ENCODE assay signal across 8 mouse cellular contexts in genomic region chr9:106885901-106886731, GRCm38 (mm10). TPM values are rescaled to one million over a fixed set of nuclear protein-coding genes. Genes with fewer than 3 reads are reported as not detected.
DNase-seq lines count a peak whose midpoint lies in the region; ATAC-seq and TF ChIP-seq lines count a peak whose summit lies in the region.

No protein-coding gene starts in this region.

- H3K9ac ChIP-seq in kidney, embryonic 14.5 days (ENCODE audit: low read depth, low read length), result peak overlapping the region; percentile 99
- peak overlapping the region; percentile 96 for H3K9ac ChIP-seq in lung, embryonic 14.5 days

- H3K27me3 ChIP-seq in Patski, result no peaks in the 10 kb centered on the region
- no peaks in the 10 kb centered on the region for H3K27me3 ChIP-seq in kidney, embryonic 14.5 days (ENCODE audit: control insufficient read depth, insufficient read depth, low read length)
- no peaks in the 10 kb centered on the region for H3K27me3 ChIP-seq in lung, embryonic 14.5 days (ENCODE audit: insufficient read depth, low read length)

- TF ChIP-seq POLR2A in cortical plate, adult 2 months (IDR thresholded peaks at IDR 0.05; ENCODE audit: extremely low read depth, insufficient read depth, low read length), result no peak
- no peak for TF ChIP-seq POLR2A in olfactory bulb, adult 2 months (IDR thresholded peaks at IDR 0.05; ENCODE audit: insufficient read depth, low read depth, low read length)

- peaks cover 66% of the 10 kb centered on the region for H3K36me3 ChIP-seq in kidney, embryonic 14.5 days (ENCODE audit: control insufficient read depth, insufficient read depth, low read length)
- H3K36me3 ChIP-seq in lung, embryonic 14.5 days (ENCODE audit: insufficient read depth), result peaks cover 79% of the 10 kb centered on the region

- DNase-seq in A20 (ENCODE audit: low read depth, low spot score) (peak; percentile 62), Patski (ENCODE audit: low read depth, low spot score) (no peak)
- DNase-seq in lung, embryonic 14.5 days, result peak; percentile 62
- peak; percentile 65 to 77 for DNase-seq in thymus, postnatal 36 days

- POLR2A ChIA-PET in Patski (lab: Charles Lee), result no interaction called here

- H3K4me2 ChIP-seq in kidney, embryonic 14.5 days (replicated peaks; ENCODE audit: low read depth, low read length), result peak overlapping the region; percentile 93
- H3K4me2 ChIP-seq in lung, embryonic 14.5 days, result peak overlapping the region; percentile 98

- no peak overlapping the region for H3K27ac ChIP-seq in cortical plate, adult 2 months (ENCODE audit: insufficient read depth, low read length)
- H3K27ac ChIP-seq in kidney, embryonic 14.5 days (ENCODE audit: low read depth, low read length), result peak overlapping the region; percentile 86
- H3K27ac ChIP-seq in lung, embryonic 14.5 days (ENCODE audit: low read depth), result peak overlapping the region; percentile 90
- peak overlapping the region; percentile 49; the same call in 1 of the 2 replicates for H3K27ac ChIP-seq in olfactory bulb, adult 2 months (ENCODE audit: insufficient read depth, low read depth, low read length)

- under 1% methylated on average over 57 of the region's 107 CpGs for WGBS in kidney, embryonic 14.5 days
- under 1% methylated on average over 92 of the region's 107 CpGs for WGBS in lung, embryonic 14.5 days
- under 1% methylated on average over 106 of the region's 107 CpGs for WGBS in olfactory bulb, adult 2 months

- H3K9me3 ChIP-seq in kidney, embryonic 14.5 days (ENCODE audit: control insufficient read depth, low read length), result no peaks in the 10 kb centered on the region
- no peaks in the 10 kb centered on the region for H3K9me3 ChIP-seq in lung, embryonic 14.5 days (ENCODE audit: low read depth, low read length)

- peak overlapping the region; percentile 48 for H3K4me3 ChIP-seq in cortical plate, adult 2 months (ENCODE audit: insufficient read depth, low read length)
- H3K4me3 ChIP-seq in kidney, embryonic 14.5 days (ENCODE audit: low read length), result peak overlapping the region; percentile 92
- H3K4me3 ChIP-seq in lung, embryonic 14.5 days (ENCODE audit: low read depth, low read length), result peak overlapping the region; percentile 91
- H3K4me3 ChIP-seq in olfactory bulb, adult 2 months (ENCODE audit: insufficient read depth, low read depth, low read length), result peak overlapping the region; percentile 76

- CTCF ChIA-PET in Patski (lab: Charles Lee), result interaction anchor here (0.6 kb wide), 1 partner anchor 172 kb away, joined by 3 read pairs; no protein-coding TSS in a partner anchor

- H3K4me1 ChIP-seq in cortical plate, adult 2 months (ENCODE audit: control insufficient read depth, insufficient read depth, low read length), result peaks cover 10% of the 10 kb centered on the region; the same call in 1 of the 2 replicates
- H3K4me1 ChIP-seq in kidney, embryonic 14.5 days (ENCODE audit: control insufficient read depth, insufficient read depth, low read length), result peaks cover 42% of the 10 kb centered on the region
- peaks cover 8% of the 10 kb centered on the region; the same call in 1 of the 2 replicates for H3K4me1 ChIP-seq in lung, embryonic 14.5 days (ENCODE audit: insufficient read depth)
- H3K4me1 ChIP-seq in olfactory bulb, adult 2 months (ENCODE audit: control insufficient read depth, insufficient read depth, low read length), result peaks cover 41% of the 10 kb centered on the region

- in situ Hi-C loops in Patski (cut with MboI; ENCODE audit: low pct_unique_long_range_greater_than_20kb), result no loop called here

- TF ChIP-seq CTCF in Patski (IDR thresholded peaks at IDR 0.05), result no peak
- TF ChIP-seq CTCF in cortical plate, adult 2 months (IDR thresholded peaks at IDR 0.05; ENCODE audit: extremely low read depth, insufficient read depth, low read length), result no peak
- no peak for TF ChIP-seq CTCF in lung, embryonic 14.5 days (IDR thresholded peaks at IDR 0.05; ENCODE audit: low read depth)
- no peak for TF ChIP-seq CTCF in olfactory bulb, adult 2 months (IDR thresholded peaks at IDR 0.05; ENCODE audit: insufficient read depth, low read depth, low read length)

- peak; percentile 24 for ATAC-seq in Patski
- peak; percentile 7; the same call in 1 of the 2 replicates for ATAC-seq in granulocyte monocyte progenitor cell, adult 5-6 weeks (replicated peaks; ENCODE audit: poor library complexity, severe bottlenecking)
- no peak for ATAC-seq in kidney, embryonic 14.5 days (ENCODE audit: low FRiP score, low TSS enrichment)
- no peak; the same call in 1 of the 2 replicates for ATAC-seq in lung, embryonic 14.5 days (ENCODE audit: insufficient read depth)

RNA-seq across cellular contexts. Expression of gene Rbm15b, which starts 1.1 kb away (rescaled TPM):
- 45.3 TPM for polyA plus RNA-seq in Patski (2021)
- polyA plus RNA-seq in cortical plate, adult 2 months (2012; rRNA removed), result 16.2 and 16.6 TPM in 2 replicates
- 19.3 and 30.3 TPM in 2 replicates for total RNA-seq in granulocyte monocyte progenitor cell, adult 5-6 weeks (2014; fragmentation: Nextera tagmentation)
- 23.2 and 48.3 TPM in 2 replicates for total RNA-seq in granulocyte monocyte progenitor cell, adult 5-6 weeks (2017)
- polyA plus RNA-seq in kidney, embryonic 14.5 days (2014; fragmentation: Nextera tagmentation; extraction: Ambion mirVana), result 16.4 and 19.2 TPM in 2 replicates
- polyA plus RNA-seq in lung, embryonic 14.5 days (2014; fragmentation: Nextera tagmentation; extraction: Ambion mirVana), result 22.2 and 25.3 TPM in 2 replicates
- polyA plus RNA-seq in olfactory bulb, adult 2 months (2012; ENCODE audit: insufficient read depth, insufficient read length, low replicate concordance, missing spikeins), result not detected in 2 replicates

RNA-seq across cellular contexts. Expression of gene Manf, which starts 5.7 kb away (rescaled TPM):
- 319 TPM for polyA plus RNA-seq in Patski (2021)
- 54.6 and 59.1 TPM in 2 replicates for polyA plus RNA-seq in cortical plate, adult 2 months (2012; rRNA removed)
- 393 and 480 TPM in 2 replicates for total RNA-seq in granulocyte monocyte progenitor cell, adult 5-6 weeks (2014; fragmentation: Nextera tagmentation)
- 457 and 526 TPM in 2 replicates for total RNA-seq in granulocyte monocyte progenitor cell, adult 5-6 weeks (2017)
- 295 and 319 TPM in 2 replicates for polyA plus RNA-seq in kidney, embryonic 14.5 days (2014; fragmentation: Nextera tagmentation; extraction: Ambion mirVana)
- polyA plus RNA-seq in lung, embryonic 14.5 days (2014; fragmentation: Nextera tagmentation; extraction: Ambion mirVana), result 246 and 279 TPM in 2 replicates
- polyA plus RNA-seq in olfactory bulb, adult 2 months (2012; ENCODE audit: insufficient read depth, insufficient read length, low replicate concordance, missing spikeins), result not detected in 2 replicates

Comparison
In these comparisons a context has a peak if more than half of its experiments do, and no peak if none do; other contexts are left out.
1. ATAC-seq: peak in Patski (single experiment) and granulocyte monocyte progenitor cell, adult 5-6 weeks (single experiment); none in kidney, embryonic 14.5 days (single experiment) and lung, embryonic 14.5 days (single experiment).
2. RNA of gene Rbm15b, which starts 1.1 kb away (polyA plus RNA-seq): 45.3 TPM in Patski (single experiment), 22.2 to 25.3 TPM in lung, embryonic 14.5 days, 16.4 to 19.2 TPM in kidney, embryonic 14.5 days and 16.2 to 16.6 TPM in cortical plate, adult 2 months; not detected in olfactory bulb, adult 2 months; every median in the first group is over 10 times any median in the second.
3. RNA of gene Manf, which starts 5.7 kb away (polyA plus RNA-seq): 319 TPM in Patski (single experiment), 295 to 319 TPM in kidney, embryonic 14.5 days, 246 to 279 TPM in lung, embryonic 14.5 days and 54.6 to 59.1 TPM in cortical plate, adult 2 months; not detected in olfactory bulb, adult 2 months; every median in the first group is over 10 times any median in the second.
4. Peak in every context shown above with its lines, with median percentiles within 50 percentile points of each other: H3K4me3 ChIP-seq.